Mouse (Mus musculus) E14TG2a.4 (cell line): ENCODE results near the gene Atl2.

Source experiments
- CTCF ChIP-seq: conservative IDR thresholded peaks from 2 replicates; pipeline ENCODE4 v1.5.1; 2014; ENCODE audit warnings: low read length
- POU5F1 ChIP-seq: IDR thresholded peaks from 2 replicates; pipeline ENCODE4 v1.6.1; 2014; ENCODE audit warnings: low read length, borderline replicate concordance

DNA sequence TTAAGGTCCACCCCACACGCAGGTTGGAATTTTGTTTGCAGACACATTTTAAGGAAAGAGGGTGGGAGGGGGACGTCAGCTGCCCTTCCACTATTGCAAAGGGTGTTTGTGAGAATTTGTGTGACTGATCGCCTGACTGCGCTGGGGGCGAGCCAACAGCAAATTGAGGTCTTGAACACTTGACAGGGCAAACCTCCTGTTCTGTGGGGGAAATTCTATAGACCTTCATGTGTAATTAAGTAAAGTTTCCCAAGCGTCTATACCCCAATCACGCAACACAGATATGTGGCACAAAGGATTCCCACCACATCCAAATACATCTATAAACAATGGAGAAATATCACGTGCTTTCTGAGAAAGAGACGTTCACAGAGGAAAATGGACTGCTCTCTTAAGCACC lies 85.5 kb downstream of the Atl2 start:
- TF ChIP-seq CTCF, result no peak
- TF ChIP-seq POU5F1, result no peak
